Mouse (Mus musculus): Measurements from ENCODE around the gene Hells. TPM values are rescaled to one million over a fixed set of nuclear protein-coding genes. Genes with fewer than 3 reads are reported as not detected.

Gene Hells
- polyA plus RNA-seq, 1 experiment from 2014 or later, result 10.5 TPM

DNA sequence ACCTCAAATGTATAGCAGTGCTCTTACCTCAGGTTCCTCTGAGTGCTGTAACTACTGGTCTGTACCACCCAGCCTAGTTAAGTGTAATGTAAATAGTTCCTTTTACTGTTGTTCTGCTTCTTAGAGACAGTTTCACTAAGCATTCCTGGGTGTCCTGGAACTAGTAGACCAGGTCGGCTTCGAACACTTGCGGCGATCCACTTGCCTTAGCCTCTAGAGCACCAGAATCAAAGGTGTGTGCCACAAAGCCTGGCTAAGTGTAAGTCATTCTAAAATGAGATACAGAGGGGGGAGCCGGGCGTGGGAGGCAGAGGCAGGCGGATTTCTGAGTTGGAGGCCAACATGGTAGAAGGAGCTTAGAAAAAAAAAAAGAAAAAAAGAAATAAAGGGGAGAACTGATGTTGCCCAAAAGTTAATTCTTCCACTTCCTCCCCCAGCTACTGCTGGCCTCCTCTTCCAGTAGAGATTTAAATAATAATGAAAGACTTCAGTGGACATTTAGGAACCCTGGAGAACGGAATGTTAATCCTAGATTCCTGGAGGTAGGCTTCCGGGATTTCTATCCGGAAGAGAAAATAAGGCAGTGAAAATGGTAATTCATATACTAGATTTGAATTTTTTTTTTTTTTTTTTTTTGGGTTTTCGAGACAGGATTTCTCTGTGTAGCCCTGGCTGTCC is 2.1 kb upstream of the Hells start:
- DNase-seq (no peak), ATAC-seq (no peak)
- Histone ChIP-seq H3K27ac (ENCODE audit: low read depth) (no peak overlapping the region), H3K27me3 (ENCODE audit: insufficient read depth, low read length) (no peaks in the 10 kb centered on the region), H3K4me1 (ENCODE audit: insufficient read depth) (peaks cover 9% of the 10 kb centered on the region), H3K4me2 (ENCODE audit: low read depth, low read length) (no peak overlapping the region), H3K9me3 (ENCODE audit: low read length) (no peaks in the 10 kb centered on the region), H3K4me3 (ENCODE audit: low read depth, low read length) (no peak overlapping the region), H3K9ac (replicated peaks) (no peak overlapping the region), H3K36me3 (replicated peaks; ENCODE audit: insufficient read depth, low read length) (no peaks in the 10 kb centered on the region; the same call in 1 of the 2 replicates)
- no peak for TF ChIP-seq EP300 (IDR thresholded peaks at IDR 0.05; ENCODE audit: low read depth)
- TF ChIP-seq CTCF (IDR thresholded peaks at IDR 0.05; ENCODE audit: low read depth), result no peak
- 94% methylated on average over 10 of the region's 11 CpGs for WGBS (ENCODE audit: insufficient replicate concordance)

DNA sequence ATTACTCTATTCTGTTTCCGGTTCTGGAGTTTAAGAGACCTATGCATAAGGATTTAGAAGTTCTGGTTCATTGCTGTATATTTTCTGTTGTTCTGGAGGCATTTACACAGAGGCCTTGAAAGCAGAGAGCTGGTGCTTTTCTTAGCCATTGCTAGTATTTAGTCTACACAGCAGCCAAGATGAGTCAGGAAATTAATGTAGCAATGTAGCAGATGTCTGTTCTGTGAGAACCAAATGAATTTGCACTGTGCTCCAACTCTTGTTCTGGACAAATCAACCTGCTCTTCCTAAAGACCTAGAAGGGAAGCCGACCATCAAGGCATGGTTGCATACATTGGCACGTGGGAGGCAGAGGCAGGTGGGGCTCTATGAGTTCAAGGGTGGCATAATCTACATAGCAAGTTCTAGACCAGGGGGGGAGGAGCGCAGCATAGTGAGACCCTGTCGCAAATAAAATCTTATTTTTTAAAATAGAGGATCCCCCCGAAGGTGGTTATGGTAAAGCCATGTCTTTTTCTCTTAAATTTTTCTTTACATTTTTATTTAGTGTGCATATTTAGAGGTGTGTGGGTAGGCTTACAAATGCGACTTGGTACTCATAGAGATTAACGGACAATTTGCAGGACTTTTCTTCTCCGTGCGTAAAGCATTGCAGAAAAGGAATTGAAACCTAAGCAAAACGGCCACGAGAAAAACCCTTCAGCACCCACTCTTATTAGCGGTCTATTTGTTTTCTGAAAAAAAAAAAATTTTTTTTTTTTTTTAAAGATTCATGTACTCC is 1.1 kb upstream of the Hells start:
- no peaks in the 10 kb centered on the region for H3K9me3 ChIP-seq (ENCODE audit: low read length)
- 0 out of 2 replicates have a peak overlapping the region, but pooled peaks have one; percentile 66 for H3K27ac ChIP-seq (ENCODE audit: low read depth)
- H3K9ac ChIP-seq (replicated peaks), result peak overlapping the region; percentile 92
- no peak for ATAC-seq
- TF ChIP-seq CTCF (IDR thresholded peaks at IDR 0.05; ENCODE audit: low read depth) (no peak), EP300 (IDR thresholded peaks at IDR 0.05; ENCODE audit: low read depth) (no peak)
- H3K4me1 ChIP-seq (ENCODE audit: insufficient read depth), result peaks cover 9% of the 10 kb centered on the region
- peak overlapping the region; percentile 89 for H3K4me3 ChIP-seq (ENCODE audit: low read depth, low read length)
- no peak for DNase-seq
- peak overlapping the region; percentile 100 for H3K4me2 ChIP-seq (ENCODE audit: low read depth, low read length)
- WGBS (ENCODE audit: insufficient replicate concordance), result 49% methylated on average over 13 of the region's 13 CpGs
- H3K36me3 ChIP-seq (replicated peaks; ENCODE audit: insufficient read depth, low read length), result peaks cover 3% of the 10 kb centered on the region; the same call in 1 of the 2 replicates
- H3K27me3 ChIP-seq (ENCODE audit: insufficient read depth, low read length), result no peaks in the 10 kb centered on the region

DNA sequence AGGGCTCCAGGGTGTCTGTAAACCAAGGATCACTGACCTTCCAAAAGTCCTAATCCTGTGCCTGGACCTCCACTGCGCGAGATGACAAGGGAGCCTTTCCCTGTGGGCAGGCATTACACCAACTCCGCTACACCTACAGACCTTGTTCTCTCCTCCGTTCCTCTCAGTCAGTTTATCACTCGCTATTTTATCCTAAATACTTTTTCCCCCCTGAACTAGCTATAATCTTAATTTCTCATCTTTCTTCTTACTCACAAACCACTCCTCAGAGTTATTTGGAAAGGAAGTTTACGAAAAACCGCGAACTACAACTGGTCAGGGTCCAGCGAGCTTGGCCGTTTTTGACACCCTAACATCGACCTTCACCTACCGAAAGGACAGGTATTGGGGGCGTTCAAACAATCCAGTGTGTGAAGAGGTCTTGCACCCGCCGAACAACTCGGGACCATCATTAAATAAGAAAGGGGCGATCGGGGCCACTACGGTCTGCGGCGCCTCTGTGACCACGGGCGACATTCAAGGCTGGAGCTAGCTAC is 395 bp upstream of the Hells start:
- peak overlapping the region; percentile 92 for H3K9ac ChIP-seq (replicated peaks)
- no peaks in the 10 kb centered on the region for H3K9me3 ChIP-seq (ENCODE audit: low read length)
- peaks cover 3% of the 10 kb centered on the region; the same call in 1 of the 2 replicates for H3K36me3 ChIP-seq (replicated peaks; ENCODE audit: insufficient read depth, low read length)
- 1% methylated on average over 23 of the region's 23 CpGs for WGBS (ENCODE audit: insufficient replicate concordance)
- H3K27ac ChIP-seq (ENCODE audit: low read depth), result peak overlapping the region; percentile 66
- peak; percentile 52 for ATAC-seq
- peak overlapping the region; percentile 100 for H3K4me2 ChIP-seq (ENCODE audit: low read depth, low read length)
- peak overlapping the region; percentile 89 for H3K4me3 ChIP-seq (ENCODE audit: low read depth, low read length)
- no peaks in the 10 kb centered on the region for H3K27me3 ChIP-seq (ENCODE audit: insufficient read depth, low read length)
- peaks cover 9% of the 10 kb centered on the region for H3K4me1 ChIP-seq (ENCODE audit: insufficient read depth)
- TF ChIP-seq EP300 (IDR thresholded peaks at IDR 0.05; ENCODE audit: low read depth), result no peak
- TF ChIP-seq CTCF (IDR thresholded peaks at IDR 0.05; ENCODE audit: low read depth), result no peak
- DNase-seq, result no peak

- H3K4me2 ChIP-seq (ENCODE audit: low read depth, low read length), result peak overlapping the region; percentile 100
- H3K36me3 ChIP-seq (replicated peaks; ENCODE audit: insufficient read depth, low read length), result peaks cover 7% of the 10 kb centered on the region; the same call in 1 of the 2 replicates
- ATAC-seq (no peak), DNase-seq (no peak)
- no peaks in the 10 kb centered on the region for H3K27me3 ChIP-seq (ENCODE audit: insufficient read depth, low read length)
- H3K27ac ChIP-seq (ENCODE audit: low read depth), result peak overlapping the region; percentile 66; the same call in 1 of the 2 replicates
- 2% methylated on average over 6 of the region's 6 CpGs for WGBS (ENCODE audit: insufficient replicate concordance)
- peaks cover 9% of the 10 kb centered on the region for H3K4me1 ChIP-seq (ENCODE audit: insufficient read depth)
- H3K9ac ChIP-seq (replicated peaks), result peak overlapping the region; percentile 92
- peak overlapping the region; percentile 89 for H3K4me3 ChIP-seq (ENCODE audit: low read depth, low read length)
- TF ChIP-seq CTCF (IDR thresholded peaks at IDR 0.05; ENCODE audit: low read depth) (no peak), EP300 (IDR thresholded peaks at IDR 0.05; ENCODE audit: low read depth) (no peak)
- H3K9me3 ChIP-seq (ENCODE audit: low read length), result no peaks in the 10 kb centered on the region
These were observed 813 bp downstream of the Hells start for GRCm38 (mm10) chr19:38931566-38931890.

DNA sequence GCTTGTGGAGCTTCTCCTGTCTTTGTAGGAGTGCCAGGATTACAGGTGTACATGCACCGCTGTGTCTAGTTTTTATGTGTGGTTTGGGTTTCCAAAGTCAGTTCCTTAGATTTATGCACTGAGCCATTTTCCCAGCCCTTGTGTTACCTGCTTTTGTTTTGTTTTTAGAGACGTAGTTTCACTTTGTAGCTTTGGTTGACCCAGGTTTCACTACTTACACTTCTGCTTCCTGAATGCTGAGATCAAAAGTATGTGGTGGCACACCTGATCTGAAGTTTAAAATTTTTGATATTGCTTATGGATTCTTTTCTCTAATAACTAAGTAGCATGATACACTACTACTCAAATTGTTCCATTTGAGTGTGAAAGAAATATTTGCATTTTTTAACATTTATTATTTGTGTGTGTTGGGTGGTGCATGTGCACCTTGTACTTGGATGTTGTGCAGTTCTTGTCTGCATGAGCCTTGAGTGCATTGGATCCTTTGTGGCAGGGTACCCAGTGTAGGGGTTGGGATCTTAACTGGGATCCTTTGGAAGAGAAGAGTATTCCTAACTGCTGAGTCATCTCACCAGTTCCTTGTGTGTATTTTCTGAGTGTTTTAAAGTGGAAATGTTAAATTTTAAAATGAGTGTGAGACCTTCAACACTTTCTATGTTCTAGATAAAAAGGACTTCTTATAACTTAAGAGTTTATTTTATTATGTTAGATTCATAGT is 14.0 kb downstream of the Hells start:
- DNase-seq (no peak), ATAC-seq (no peak)
- 82% methylated on average over 2 of the region's 2 CpGs for WGBS (ENCODE audit: insufficient replicate concordance)
- Histone ChIP-seq H3K36me3 (replicated peaks; ENCODE audit: insufficient read depth, low read length) (peaks cover 31% of the 10 kb centered on the region), H3K4me2 (ENCODE audit: low read depth, low read length) (no peak overlapping the region), H3K27me3 (ENCODE audit: insufficient read depth, low read length) (no peaks in the 10 kb centered on the region), H3K9ac (replicated peaks) (no peak overlapping the region), H3K27ac (ENCODE audit: low read depth) (no peak overlapping the region), H3K4me3 (ENCODE audit: low read depth, low read length) (no peak overlapping the region), H3K4me1 (ENCODE audit: insufficient read depth) (no peaks in the 10 kb centered on the region), H3K9me3 (ENCODE audit: low read length) (no peaks in the 10 kb centered on the region)
- no peak for TF ChIP-seq CTCF (IDR thresholded peaks at IDR 0.05; ENCODE audit: low read depth)
- no peak for TF ChIP-seq EP300 (IDR thresholded peaks at IDR 0.05; ENCODE audit: low read depth)

GRCm38 (mm10) chr19:38970741-38971140 is 40.0 kb downstream of the Hells start:
- no peak for TF ChIP-seq CTCF (IDR thresholded peaks at IDR 0.05; ENCODE audit: low read depth)
- TF ChIP-seq EP300 (IDR thresholded peaks at IDR 0.05; ENCODE audit: low read depth), result no peak
- H3K36me3 ChIP-seq (replicated peaks; ENCODE audit: insufficient read depth, low read length), result peaks cover 6% of the 10 kb centered on the region; the same call in 1 of the 2 replicates
- ATAC-seq, result no peak

More at GRCm38 (mm10) chr19:38970741-38971140, 40.0 kb downstream of the Hells start:
- DNase-seq, result no peak
- H3K27me3 ChIP-seq (ENCODE audit: insufficient read depth, low read length), result no peaks in the 10 kb centered on the region
- no peaks in the 10 kb centered on the region for H3K4me1 ChIP-seq (ENCODE audit: insufficient read depth)
- H3K9ac ChIP-seq (replicated peaks), result no peak overlapping the region
- H3K4me3 ChIP-seq (ENCODE audit: low read depth, low read length), result no peak overlapping the region
- no peak overlapping the region for H3K4me2 ChIP-seq (ENCODE audit: low read depth, low read length)
- no peak overlapping the region for H3K27ac ChIP-seq (ENCODE audit: low read depth)
- no peaks in the 10 kb centered on the region for H3K9me3 ChIP-seq (ENCODE audit: low read length)
- WGBS (ENCODE audit: insufficient replicate concordance), result 81% methylated on average over 6 of the region's 6 CpGs
